Mouse (Mus musculus): ENCODE results near the gene Sike1. TPM values are rescaled to one million over a fixed set of nuclear protein-coding genes. Genes with fewer than 3 reads are reported as not detected.

Gene Sike1
- 9.0 and 10.1 TPM in 2 replicates for polyA plus RNA-seq (2012; rRNA removed)

GRCm38 (mm10) chr3:102995605-102996321, at the start of gene Sike1:
Sike1 (plus strand) TSS chr3:102995708.

GRCm38 (mm10) chr3:102964033-102964432, 31.5 kb upstream of the Sike1 start, which contains the start of gene Nr1h5:
Nr1h5 (minus strand) TSS chr3:102964133.

DNA sequence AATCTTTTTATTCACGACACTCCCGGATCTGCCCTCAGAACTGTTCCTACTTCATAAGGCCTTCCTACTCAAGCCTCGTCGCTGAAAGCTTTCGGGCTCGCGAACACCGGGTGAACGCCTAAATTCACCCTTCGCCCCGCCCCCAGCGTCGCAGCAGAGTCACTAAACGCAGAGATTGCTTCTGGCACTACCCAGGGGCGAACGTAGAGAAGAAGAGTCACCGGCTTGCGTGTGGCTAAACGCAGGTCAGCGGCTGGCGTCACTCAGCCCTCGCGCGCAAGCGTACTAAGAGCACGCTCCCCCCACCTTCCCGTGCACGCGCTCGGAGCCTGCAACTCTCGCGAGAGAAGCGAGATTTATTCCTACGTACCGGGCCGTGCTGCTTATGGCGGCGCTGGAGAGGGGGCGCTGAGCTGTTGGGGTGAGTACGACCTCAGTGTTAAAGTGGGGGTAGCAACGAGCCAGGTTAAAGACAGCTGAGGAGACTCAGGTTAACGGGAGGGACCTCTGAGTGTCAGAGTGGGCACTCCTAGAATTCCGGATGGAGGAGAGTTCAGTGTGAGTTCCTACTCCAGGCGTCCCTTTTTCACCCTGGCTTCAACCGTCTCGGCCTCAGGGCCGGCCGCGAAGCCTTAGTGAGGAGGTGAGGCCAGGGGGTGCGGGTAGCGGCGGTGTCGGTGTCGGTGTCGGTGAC, 24.9 kb downstream of the Sike1 start, which contains the start of gene Csde1:
Gene Csde1 (plus strand): TSS at position 178 of the 694 bp plus-strand sequence.

Other genes starting within 250 kb of the Sike1 start
- not detected in 2 replicates for gene Tshb, start 213.0 kb upstream of the Sike1 start, polyA plus RNA-seq (2012; rRNA removed)
- gene Sycp1, start 59.6 kb upstream of the Sike1 start, polyA plus RNA-seq (2012; rRNA removed) = 0.05 and 0.13 TPM in 2 replicates
- gene Nr1h5, start 31.6 kb upstream of the Sike1 start, polyA plus RNA-seq (2012; rRNA removed) = 4.2 and 4.7 TPM in 2 replicates
- gene Csde1, start 24.7 kb downstream of the Sike1 start, polyA plus RNA-seq (2012; rRNA removed) = 29.2 and 29.7 TPM in 2 replicates
- 18.4 and 19.1 TPM in 2 replicates for gene Nras, start 62.6 kb downstream of the Sike1 start, polyA plus RNA-seq (2012; rRNA removed)
- 0.03 and 0.05 TPM in 2 replicates for gene Ampd1, start 78.3 kb downstream of the Sike1 start, polyA plus RNA-seq (2012; rRNA removed)
- 2.8 and 2.9 TPM in 2 replicates for gene Dennd2c, start 106.9 kb downstream of the Sike1 start, polyA plus RNA-seq (2012; rRNA removed)
- 56.3 and 57.0 TPM in 2 replicates for gene Bcas2, start 175.9 kb downstream of the Sike1 start, polyA plus RNA-seq (2012; rRNA removed)